Mouse (Mus musculus): ENCODE data around the gene Sh2d4b.

The Sh2d4b gene

GRCm38 (mm10) chr14:40905813-40906212, 12.7 kb upstream of the Sh2d4b start:
- no peak for DNase-seq

- no peak for DNase-seq
These were observed 9.4 kb upstream of the Sh2d4b start for GRCm38 (mm10) chr14:40902307-40903055.

GRCm38 (mm10) chr14:40900267-40900666, 7.2 kb upstream of the Sh2d4b start:
- DNase-seq: no peak

- no peak for DNase-seq
These were observed 4.8 kb upstream of the Sh2d4b start for GRCm38 (mm10) chr14:40897916-40898315.

- no peak for DNase-seq
These were observed 2.6 kb upstream of the Sh2d4b start for GRCm38 (mm10) chr14:40895681-40896080.

- DNase-seq: peak; percentile 85 to 89
These were observed 1.6 kb upstream of the Sh2d4b start for GRCm38 (mm10) chr14:40894576-40895247.

GRCm38 (mm10) chr14:40893884-40894283, 818 bp upstream of the Sh2d4b start:
- DNase-seq: no peak

- DNase-seq: no peak
These were observed 690 bp downstream of the Sh2d4b start for GRCm38 (mm10) chr14:40892326-40892825.

GRCm38 (mm10) chr14:40891506-40891905, 1.6 kb downstream of the Sh2d4b start:
- DNase-seq: no peak

GRCm38 (mm10) chr14:40889704-40890103, 3.4 kb downstream of the Sh2d4b start:
- no peak for DNase-seq

GRCm38 (mm10) chr14:40889181-40889580, 3.9 kb downstream of the Sh2d4b start:
- DNase-seq: no peak

GRCm38 (mm10) chr14:40886428-40887202, 6.5 kb downstream of the Sh2d4b start:
- DNase-seq: peak; percentile 21 to 53

GRCm38 (mm10) chr14:40885752-40886151, 7.3 kb downstream of the Sh2d4b start:
- no peak for DNase-seq

GRCm38 (mm10) chr14:40885225-40885624, 7.8 kb downstream of the Sh2d4b start:
- DNase-seq: peak in 1 of 2 experiments; percentile 10

- no peak for DNase-seq
These were observed 18.5 kb downstream of the Sh2d4b start for GRCm38 (mm10) chr14:40874565-40874964.

GRCm38 (mm10) chr14:40873961-40874360, 19.1 kb downstream of the Sh2d4b start:
- no peak for DNase-seq

GRCm38 (mm10) chr14:40870598-40870997, 22.5 kb downstream of the Sh2d4b start:
- DNase-seq: no peak

- DNase-seq: no peak
These were observed 28.1 kb downstream of the Sh2d4b start for GRCm38 (mm10) chr14:40864811-40865514.

GRCm38 (mm10) chr14:40863659-40864058, 29.4 kb downstream of the Sh2d4b start:
- no peak for DNase-seq

- no peak for DNase-seq
These were observed 30.0 kb downstream of the Sh2d4b start for GRCm38 (mm10) chr14:40863022-40863421.

GRCm38 (mm10) chr14:40852978-40853377, 40.1 kb downstream of the Sh2d4b start:
- no peak for DNase-seq

GRCm38 (mm10) chr14:40837397-40837796, 55.7 kb downstream of the Sh2d4b start:
- DNase-seq: no peak

- no peak for DNase-seq
These were observed 62.6 kb downstream of the Sh2d4b start for GRCm38 (mm10) chr14:40830505-40830904.
